ENCODE assay signal across 8 mouse cellular contexts in the genomic region with DNA sequence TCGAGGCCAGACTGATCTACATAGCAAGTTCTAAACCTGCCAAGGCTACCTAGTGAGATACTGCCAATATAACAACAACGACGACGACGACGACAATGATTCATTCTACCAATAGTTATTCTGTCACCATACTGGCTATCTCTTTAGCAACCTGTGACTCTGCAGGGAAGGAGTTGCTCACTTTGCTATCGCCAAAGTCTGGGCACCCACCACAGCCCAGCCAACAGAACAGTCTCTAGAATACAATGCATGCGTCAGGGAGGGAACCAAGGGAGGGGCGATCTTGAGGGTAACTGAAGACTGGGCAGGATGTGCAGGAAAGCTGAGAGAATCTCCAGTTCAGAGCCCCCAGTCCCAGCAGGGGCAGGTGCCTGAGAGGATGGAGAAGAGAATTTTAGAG. TPM values are rescaled to one million over a fixed set of nuclear protein-coding genes. Genes with fewer than 3 reads are reported as not detected.
DNase-seq lines count a peak whose midpoint lies in the region; ATAC-seq and TF ChIP-seq lines count a peak whose summit lies in the region.

No protein-coding gene starts in this region.

- no peaks in the 10 kb centered on the region for H3K9me3 ChIP-seq in lung, embryonic 14.5 days (ENCODE audit: low read depth, low read length)
- H3K9me3 ChIP-seq in forebrain, embryonic 12.5 days: no peaks in the 10 kb centered on the region
- no peaks in the 10 kb centered on the region for H3K9me3 ChIP-seq in intestine, embryonic 16.5 days (ENCODE audit: control insufficient read depth, low read length)

- no peak for ATAC-seq in lung, embryonic 14.5 days (ENCODE audit: insufficient read depth)
- no peak for ATAC-seq in forebrain, embryonic 12.5 days (ENCODE audit: low FRiP score)
- no peak for ATAC-seq in intestine, embryonic 16.5 days

- H3K4me2 ChIP-seq in lung, embryonic 14.5 days: peak overlapping the region; percentile 61
- peak overlapping the region; percentile 48 for H3K4me2 ChIP-seq in forebrain, embryonic 12.5 days
- H3K4me2 ChIP-seq in intestine, embryonic 16.5 days (ENCODE audit: low read depth, low read length): peak overlapping the region; percentile 47

- H3K27me3 ChIP-seq in lung, embryonic 14.5 days (ENCODE audit: insufficient read depth, low read length): no peaks in the 10 kb centered on the region
- H3K27me3 ChIP-seq in forebrain, embryonic 12.5 days: peaks cover 20% of the 10 kb centered on the region
- no peaks in the 10 kb centered on the region for H3K27me3 ChIP-seq in intestine, embryonic 16.5 days (replicated peaks; ENCODE audit: control insufficient read depth, insufficient read depth, low read length)

- 0 out of 2 replicates have a peak overlapping the region, but pooled peaks have one; percentile 99 for H3K27ac ChIP-seq in lung, embryonic 14.5 days (ENCODE audit: low read depth)
- peak overlapping the region; percentile 97 for H3K27ac ChIP-seq in forebrain, embryonic 12.5 days
- H3K27ac ChIP-seq in intestine, embryonic 16.5 days (ENCODE audit: low read length): no peak overlapping the region

- H3K9ac ChIP-seq in lung, embryonic 14.5 days: no peak overlapping the region; the same call in 1 of the 2 replicates
- H3K9ac ChIP-seq in forebrain, embryonic 12.5 days: peak overlapping the region; percentile 30
- peak overlapping the region; percentile 47; the same call in 1 of the 2 replicates for H3K9ac ChIP-seq in intestine, embryonic 16.5 days (ENCODE audit: low read depth, low read length)

- H3K4me1 ChIP-seq in lung, embryonic 14.5 days (ENCODE audit: insufficient read depth): peaks cover 31% of the 10 kb centered on the region
- peaks cover 55% of the 10 kb centered on the region for H3K4me1 ChIP-seq in forebrain, embryonic 12.5 days
- peaks cover 29% of the 10 kb centered on the region for H3K4me1 ChIP-seq in intestine, embryonic 16.5 days (ENCODE audit: control insufficient read depth, insufficient read depth, low read length)

- no peak for TF ChIP-seq CTCF in lung, embryonic 14.5 days (IDR thresholded peaks at IDR 0.05; ENCODE audit: low read depth)

- no peaks in the 10 kb centered on the region for H3K36me3 ChIP-seq in lung, embryonic 14.5 days (ENCODE audit: insufficient read depth)
- no peaks in the 10 kb centered on the region for H3K36me3 ChIP-seq in forebrain, embryonic 12.5 days (replicated peaks)
- H3K36me3 ChIP-seq in intestine, embryonic 16.5 days (ENCODE audit: control insufficient read depth, insufficient read depth, low read length): no peaks in the 10 kb centered on the region

- DNase-seq in lung, embryonic 14.5 days: no peak
- DNase-seq in lung, postnatal 4 days: no peak
- peak; percentile 32 for DNase-seq in naive thymus-derived CD4-positive, alpha-beta T cell, adult 2 months (ENCODE audit: low read depth)
- no peak for DNase-seq in left cerebral cortex, adult 9 months (ENCODE audit: low spot score in 2 of 2)
- DNase-seq in right cerebral cortex, adult 18-20 months: no peak
- no peak for DNase-seq in lung, adult 18-20 months

- H3K4me3 ChIP-seq in lung, embryonic 14.5 days (ENCODE audit: low read depth, low read length): peak overlapping the region; percentile 17; the same call in 1 of the 2 replicates
- H3K4me3 ChIP-seq in forebrain, embryonic 12.5 days (replicated peaks): peak overlapping the region; percentile 25
- peak overlapping the region; percentile 22 for H3K4me3 ChIP-seq in intestine, embryonic 16.5 days (ENCODE audit: low read length)

- WGBS in lung, embryonic 14.5 days: 10% methylated on average over 9 of the region's 9 CpGs
- WGBS in forebrain, embryonic 12.5 days: 9% methylated on average over 9 of the region's 9 CpGs
- 15% methylated on average over 9 of the region's 9 CpGs for WGBS in intestine, embryonic 16.5 days

RNA-seq across cellular contexts. Expression of a gene that starts 32.6 kb away (rescaled TPM):
- polyA plus RNA-seq in lung, embryonic 14.5 days (2014; fragmentation: Nextera tagmentation; extraction: Ambion mirVana): 0.84 and 1.1 TPM in 2 replicates
- 1.4 TPM in 2 replicates for polyA plus RNA-seq in forebrain, embryonic 12.5 days (2016; fragmentation: Nextera tagmentation; extraction: Ambion mirVana)
- 18.3 and 21.5 TPM in 2 replicates for polyA plus RNA-seq in intestine, embryonic 16.5 days (2015; fragmentation: Nextera tagmentation; extraction: Ambion mirVana)
